Mouse (Mus musculus) liver, postnatal 0 days (tissue): ENCODE measurements around the gene Mark3.
A peak's percentile ranks its signal among the peaks of the same experiment; 100 is the strongest.

ENCODE experiments used
- CTCF ChIP-seq: sonication (generic); IDR thresholded peaks from 2 replicates; pipeline ENCODE4 v1.5.1; 2016; ENCODE audit warnings: antibody characterized with exemption, low read depth
- EP300 ChIP-seq: IDR thresholded peaks from 2 replicates; pipeline ENCODE4 v1.6.1; 2016; ENCODE audit warnings: antibody characterized with exemption, low read depth, mild to moderate bottlenecking

GRCm38 (mm10) chr12:111599640-111600039, 25.3 kb downstream of the Mark3 start:
- TF ChIP-seq EP300 (peak; percentile 47), CTCF (no peak)
